Mouse (Mus musculus): ENCODE measurements around the gene Zfp60.

GRCm38 (mm10) chr7:27802986-27803385 is 71.8 kb downstream of the Zfp60 start:
- no peak for TF ChIP-seq POLR2A (IDR thresholded peaks at IDR 0.05; ENCODE audit: low read depth, low read length)
- TF ChIP-seq CTCF (conservative IDR thresholded peaks at IDR 0.05; ENCODE audit: insufficient read depth, insufficient read length, low read depth, low read length), result no peak

Measured in kidney, adult 2 months (tissue).